Comparison of ENCODE assay signal across 16 mouse cellular contexts in genomic region chr1:61309563-61309962, GRCm38 (mm10).
DNase-seq lines count a peak whose midpoint lies in the region; ATAC-seq and TF ChIP-seq lines count a peak whose summit lies in the region.
"Had no signal": no experiment of that assay in that cellular context is flagged by ENCODE, and none has a peak within 500 bp of the region (broad histone marks: within the 10 kb centered on the region; RNA-seq: fewer than 3 reads in every experiment).

No protein-coding gene starts in this region.

- H3K27ac ChIP-seq in forebrain, postnatal 0 days (ENCODE audit: low read depth, low read length), result no peak overlapping the region
- no peak overlapping the region for H3K27ac ChIP-seq in forebrain, embryonic 11.5 days (ENCODE audit: low read depth, low read length)
- H3K27ac ChIP-seq in hindbrain, embryonic 16.5 days (ENCODE audit: low read depth, low read length), result no peak overlapping the region
- no peak overlapping the region for H3K27ac ChIP-seq in hindbrain, embryonic 13.5 days
- H3K27ac ChIP-seq: liver, embryonic 14.5 days had no signal

- no peak overlapping the region for H3K4me3 ChIP-seq in forebrain, postnatal 0 days (ENCODE audit: low read depth, low read length)
- no peak overlapping the region for H3K4me3 ChIP-seq in forebrain, embryonic 11.5 days (ENCODE audit: low read depth, low read length)
- H3K4me3 ChIP-seq in hindbrain, embryonic 16.5 days (ENCODE audit: low read length), result no peak overlapping the region
- no peak overlapping the region for H3K4me3 ChIP-seq in hindbrain, embryonic 13.5 days

- H3K9me3 ChIP-seq in forebrain, postnatal 0 days (ENCODE audit: low read length), result no peaks in the 10 kb centered on the region
- no peaks in the 10 kb centered on the region for H3K9me3 ChIP-seq in forebrain, embryonic 11.5 days (ENCODE audit: control insufficient read depth, low read length)
- H3K9me3 ChIP-seq in hindbrain, embryonic 16.5 days (ENCODE audit: control insufficient read depth, low read length), result no peaks in the 10 kb centered on the region
- H3K9me3 ChIP-seq in hindbrain, embryonic 13.5 days, result no peaks in the 10 kb centered on the region

- H3K4me1 ChIP-seq in forebrain, postnatal 0 days (ENCODE audit: insufficient read depth), result no peaks in the 10 kb centered on the region
- H3K4me1 ChIP-seq in forebrain, embryonic 11.5 days (replicated peaks; ENCODE audit: control insufficient read depth, insufficient read depth, low read length), result no peaks in the 10 kb centered on the region
- no peaks in the 10 kb centered on the region for H3K4me1 ChIP-seq in hindbrain, embryonic 16.5 days (ENCODE audit: control insufficient read depth, insufficient read depth, low read depth, low read length)
- H3K4me1 ChIP-seq in hindbrain, embryonic 13.5 days (replicated peaks), result peaks cover 9% of the 10 kb centered on the region; the same call in 1 of the 2 replicates

- no peaks in the 10 kb centered on the region for H3K27me3 ChIP-seq in forebrain, postnatal 0 days (ENCODE audit: insufficient read depth, low read length)
- H3K27me3 ChIP-seq in forebrain, embryonic 11.5 days (ENCODE audit: control insufficient read depth, insufficient read depth, low read length), result peaks cover 33% of the 10 kb centered on the region
- H3K27me3 ChIP-seq in hindbrain, embryonic 16.5 days (replicated peaks; ENCODE audit: control insufficient read depth, insufficient read depth, low read length), result no peaks in the 10 kb centered on the region
- peaks cover 28% of the 10 kb centered on the region for H3K27me3 ChIP-seq in hindbrain, embryonic 13.5 days

- H3K9ac ChIP-seq in forebrain, postnatal 0 days, result no peak overlapping the region
- no peak overlapping the region for H3K9ac ChIP-seq in forebrain, embryonic 11.5 days (ENCODE audit: low read length)
- H3K9ac ChIP-seq in hindbrain, embryonic 16.5 days (ENCODE audit: low read depth, low read length), result no peak overlapping the region
- H3K9ac ChIP-seq in hindbrain, embryonic 13.5 days, result no peak overlapping the region
- H3K9ac ChIP-seq: liver, embryonic 14.5 days had no signal

- 91% methylated on average over 1 of the region's 1 CpGs for WGBS in forebrain, postnatal 0 days
- WGBS in forebrain, embryonic 11.5 days, result 96% methylated on average over 1 of the region's 1 CpGs
- WGBS in hindbrain, embryonic 16.5 days, result 79% methylated on average over 1 of the region's 1 CpGs
- WGBS in hindbrain, embryonic 13.5 days, result 90% methylated on average over 1 of the region's 1 CpGs

- ATAC-seq in forebrain, postnatal 0 days, result 0 out of 2 replicates have a peak, but pooled peaks have one; percentile 6
- ATAC-seq in forebrain, embryonic 11.5 days (replicated peaks; ENCODE audit: low FRiP score), result no peak
- peak; percentile 66 for ATAC-seq in hindbrain, embryonic 16.5 days
- ATAC-seq in hindbrain, embryonic 13.5 days (ENCODE audit: low FRiP score), result no peak
- ATAC-seq: intestine, embryonic 16.5 days; lung, postnatal 0 days; Patski had no signal

- DNase-seq in forebrain, postnatal 0 days, result no peak
- DNase-seq in forebrain, embryonic 11.5 days (ENCODE audit: low spot score), result no peak
- peak; percentile 16 for DNase-seq in adrenal gland, postnatal 10 days
- DNase-seq in kidney, adult 8-10 months, result peak; percentile 15 to 25
- no peak for DNase-seq in layer of hippocampus, postnatal 14 days (ENCODE audit: low spot score in 2 of 2)
- DNase-seq in ovary, adult 18-20 months (ENCODE audit: low spot score), result no peak
- DNase-seq: B cell, adult 2 months; cerebellum, postnatal 14 days; right cerebral cortex, adult 18-20 months; spleen, adult 18-20 months had no signal

- no peaks in the 10 kb centered on the region for H3K36me3 ChIP-seq in forebrain, postnatal 0 days (ENCODE audit: insufficient read depth)
- no peaks in the 10 kb centered on the region for H3K36me3 ChIP-seq in forebrain, embryonic 11.5 days (ENCODE audit: control insufficient read depth, insufficient read depth, low read length)
- no peaks in the 10 kb centered on the region for H3K36me3 ChIP-seq in hindbrain, embryonic 16.5 days (ENCODE audit: control insufficient read depth, insufficient read depth, low read length)
- no peaks in the 10 kb centered on the region for H3K36me3 ChIP-seq in hindbrain, embryonic 13.5 days

- H3K4me2 ChIP-seq in forebrain, postnatal 0 days (ENCODE audit: low read depth), result no peak overlapping the region
- H3K4me2 ChIP-seq in forebrain, embryonic 11.5 days (ENCODE audit: low read depth, low read length, severe bottlenecking), result no peak overlapping the region
- no peak overlapping the region for H3K4me2 ChIP-seq in hindbrain, embryonic 16.5 days (ENCODE audit: low read length)
- no peak overlapping the region for H3K4me2 ChIP-seq in hindbrain, embryonic 13.5 days

- TF ChIP-seq CTCF in forebrain, postnatal 0 days (IDR thresholded peaks at IDR 0.05; ENCODE audit: low read depth), result no peak

Comparison
In these comparisons a context has a peak if more than half of its experiments do, and no peak if none do; other contexts are left out.
1. ATAC-seq: peak in forebrain, postnatal 0 days (single experiment) and hindbrain, embryonic 16.5 days (single experiment); none in forebrain, embryonic 11.5 days (single experiment) and hindbrain, embryonic 13.5 days (single experiment).
2. DNase-seq: peak in adrenal gland, postnatal 10 days (single experiment) and kidney, adult 8-10 months (2 of 2); none in forebrain, postnatal 0 days (single experiment), forebrain, embryonic 11.5 days (single experiment), layer of hippocampus, postnatal 14 days (0 of 2) and ovary, adult 18-20 months (single experiment).